25 mouse cellular contexts compared by ENCODE assay signal in genomic region chr5:120584968-120585367, GRCm38 (mm10). TPM values are rescaled to one million over a fixed set of nuclear protein-coding genes. Genes with fewer than 3 reads are reported as not detected.
A peak's percentile ranks its signal among the peaks of the same experiment; 100 is the strongest.
DNase-seq lines count a peak whose midpoint lies in the region; ATAC-seq and TF ChIP-seq lines count a peak whose summit lies in the region.
"Had no signal": no experiment of that assay in that cellular context is flagged by ENCODE, and none has a peak within 500 bp of the region (broad histone marks: within the 10 kb centered on the region; RNA-seq: fewer than 3 reads in every experiment).

No protein-coding gene starts in this region.

- no peak for ATAC-seq in stomach, postnatal 0 days (ENCODE audit: low FRiP score, low TSS enrichment)
- ATAC-seq: CD4-positive, CD25-positive, alpha-beta regulatory T cell, adult 4 months; lung, postnatal 0 days had no signal

- H3K9ac ChIP-seq in stomach, postnatal 0 days (ENCODE audit: low read length), result no peak overlapping the region
- H3K9ac ChIP-seq: embryonic facial prominence, embryonic 13.5 days; limb, embryonic 12.5 days had no signal

- no peaks in the 10 kb centered on the region for H3K27me3 ChIP-seq in kidney, adult 2 months (replicated peaks; ENCODE audit: control insufficient read depth, insufficient read depth, low read length)
- no peaks in the 10 kb centered on the region for H3K27me3 ChIP-seq in stomach, postnatal 0 days (ENCODE audit: control insufficient read depth, insufficient read depth, low read length)
- H3K27me3 ChIP-seq: embryonic facial prominence, embryonic 13.5 days; limb, embryonic 12.5 days had no signal

- TF ChIP-seq CTCF in kidney, adult 2 months (conservative IDR thresholded peaks at IDR 0.05; ENCODE audit: insufficient read depth, insufficient read length, low read depth, low read length), result no peak
- TF ChIP-seq CTCF in stomach, postnatal 0 days (IDR thresholded peaks at IDR 0.05; ENCODE audit: low read depth), result no peak

- no peak overlapping the region for H3K4me2 ChIP-seq in stomach, postnatal 0 days (replicated peaks; ENCODE audit: low read depth)
- H3K4me2 ChIP-seq: embryonic facial prominence, embryonic 13.5 days; limb, embryonic 12.5 days had no signal

- no peak overlapping the region for H3K4me3 ChIP-seq in kidney, adult 2 months (ENCODE audit: insufficient read depth, low read depth, low read length)
- H3K4me3 ChIP-seq in stomach, postnatal 0 days (ENCODE audit: low read depth, low read length), result no peak overlapping the region
- H3K4me3 ChIP-seq: embryonic facial prominence, embryonic 13.5 days; forebrain, embryonic 10.5 days; heart, embryonic 10.5 days; left cerebral cortex, adult 2 months; limb, embryonic 12.5 days; megakaryocyte, embryonic 14.5 days had no signal

- H3K36me3 ChIP-seq in kidney, adult 2 months (ENCODE audit: control insufficient read depth, insufficient read depth, low read length), result peaks cover 5% of the 10 kb centered on the region
- peaks cover 16% of the 10 kb centered on the region; the same call in 1 of the 2 replicates for H3K36me3 ChIP-seq in stomach, postnatal 0 days (ENCODE audit: control insufficient read depth, insufficient read depth, low read length)

- TF ChIP-seq EP300 in stomach, postnatal 0 days (optimal IDR thresholded peaks at IDR 0.05), result no peak

- H3K27ac ChIP-seq in kidney, adult 2 months (ENCODE audit: insufficient read depth, low read depth, low read length), result no peak overlapping the region
- H3K27ac ChIP-seq in stomach, postnatal 0 days (replicated peaks), result no peak overlapping the region
- H3K27ac ChIP-seq: embryonic facial prominence, embryonic 13.5 days; forebrain, embryonic 10.5 days; heart, embryonic 10.5 days; left cerebral cortex, adult 2 months; limb, embryonic 12.5 days had no signal

- 49% methylated on average over 15 of the region's 15 CpGs for WGBS in kidney, adult 2 months
- 50% methylated on average over 15 of the region's 15 CpGs for WGBS in stomach, postnatal 0 days

- no peaks in the 10 kb centered on the region for H3K9me3 ChIP-seq in stomach, postnatal 0 days (ENCODE audit: control insufficient read depth, low read length)
- H3K9me3 ChIP-seq: embryonic facial prominence, embryonic 13.5 days; forebrain, embryonic 10.5 days; heart, embryonic 10.5 days; limb, embryonic 12.5 days had no signal

- peaks cover 41% of the 10 kb centered on the region for H3K4me1 ChIP-seq in kidney, adult 2 months (ENCODE audit: control insufficient read depth, insufficient read depth, low read length)
- H3K4me1 ChIP-seq in stomach, postnatal 0 days (replicated peaks; ENCODE audit: control insufficient read depth, insufficient read depth), result peaks cover 2% of the 10 kb centered on the region; the same call in 1 of the 2 replicates

- DNase-seq in embryo, embryonic 10 days (ENCODE audit: low spot score), result peak; percentile 69
- DNase-seq in embryo, embryonic 9.5 days (ENCODE audit: extremely low spot score), result no peak
- DNase-seq in kidney, adult 2 months, result peak; percentile 41
- DNase-seq in kidney, adult 9 months, result no peak
- DNase-seq in retina, postnatal 1 day, result peak; percentile 44
- DNase-seq in retina, embryonic 14.5 days (ENCODE audit: low spot score), result no peak
- DNase-seq in stomach, postnatal 0 days (ENCODE audit: low spot score), result peak; percentile 20
- no peak for DNase-seq in frontal cortex, postnatal 14 days (ENCODE audit: low spot score in 2 of 2)
- DNase-seq: adrenal gland, adult 8-10 months; cerebellum, adult 11 months; cerebellum, postnatal 14 days; gastrocnemius, postnatal 25 days; heart, postnatal 10 days; kidney, postnatal 10 days had no signal

- TF ChIP-seq POLR2A in kidney, adult 2 months (IDR thresholded peaks at IDR 0.05; ENCODE audit: low read depth, low read length), result no peak

RNA-seq across cellular contexts. Expression of gene Tpcn1, which starts 3.5 kb away (rescaled TPM):
- 200 and 216 TPM in 2 replicates for polyA plus RNA-seq in kidney, adult 2 months (2012; rRNA removed)
- 12.7 and 13.9 TPM in 2 replicates for polyA plus RNA-seq in stomach, postnatal 0 days (2015; fragmentation: Nextera tagmentation; extraction: Ambion mirVana)

RNA-seq across cellular contexts. Expression of gene Iqcd, which starts 3.8 kb away (rescaled TPM):
- polyA plus RNA-seq in kidney, adult 2 months (2012; rRNA removed), result 2.1 and 2.5 TPM in 2 replicates
- 0.25 and 0.36 TPM in 2 replicates for polyA plus RNA-seq in stomach, postnatal 0 days (2015; fragmentation: Nextera tagmentation; extraction: Ambion mirVana)

RNA-seq across cellular contexts. Expression of gene Rita1, which starts 27.4 kb away (rescaled TPM):
- 25.2 and 32.1 TPM in 2 replicates for polyA plus RNA-seq in kidney, adult 2 months (2012; rRNA removed)
- polyA plus RNA-seq in stomach, postnatal 0 days (2015; fragmentation: Nextera tagmentation; extraction: Ambion mirVana), result 12.1 TPM in 2 replicates

RNA-seq across cellular contexts. Expression of gene Ddx54, which starts 27.6 kb away (rescaled TPM):
- 29.3 and 31.6 TPM in 2 replicates for polyA plus RNA-seq in kidney, adult 2 months (2012; rRNA removed)
- 22.5 and 23.0 TPM in 2 replicates for polyA plus RNA-seq in stomach, postnatal 0 days (2015; fragmentation: Nextera tagmentation; extraction: Ambion mirVana)

RNA-seq across cellular contexts. Expression of gene Cfap73, which starts 49.1 kb away (rescaled TPM):
- not detected in 2 replicates for polyA plus RNA-seq in kidney, adult 2 months (2012; rRNA removed)
- polyA plus RNA-seq in stomach, postnatal 0 days (2015; fragmentation: Nextera tagmentation; extraction: Ambion mirVana), result 0.10 TPM in 1 of 2 replicates, not detected in the other
- polyA plus RNA-seq: CD4-positive, CD25-positive, alpha-beta regulatory T cell, adult 4 months; embryonic facial prominence, embryonic 13.5 days; forebrain, embryonic 10.5 days; limb, embryonic 12.5 days; neural tube, embryonic 11.5 days; small intestine, adult 2 months; urinary bladder, adult 2 months had no signal

Comparison
In these comparisons a context has a peak if more than half of its experiments do, and no peak if none do; other contexts are left out.
1. DNase-seq: peak in embryo, embryonic 10 days (single experiment), kidney, adult 2 months (single experiment), retina, postnatal 1 day (single experiment) and stomach, postnatal 0 days (single experiment); none in embryo, embryonic 9.5 days (single experiment), kidney, adult 9 months (single experiment), retina, embryonic 14.5 days (single experiment) and frontal cortex, postnatal 14 days (0 of 2).
2. RNA of gene Tpcn1, which starts 3.5 kb away (polyA plus RNA-seq): 200 to 216 TPM in kidney, adult 2 months; 12.7 to 13.9 TPM in stomach, postnatal 0 days; every median in the first group is over 10 times any median in the second.